Mouse (Mus musculus) T-helper 17 cell (primary cell): ENCODE measurements around the gene Gm20388.

Source experiments
- in situ Hi-C, 2 experiments: fragments of 300-600 bp; cut with MboI, MseI; formaldehyde crosslinking; loops; 1 replicate in 1 of 2; 2 replicates in 1 of 2; pipeline ENCODE4 v1.15.1; 2025; ENCODE audit warnings: high pct_unique_total_duplicates in 2 of 2

Gene Gm20388

GRCm38 (mm10) chr8:121852464-121852863, 1941.8 kb downstream of the Gm20388 start:
- in situ Hi-C loops: loop anchor here (5.0 kb wide), 2 partner anchors 45 to 50 kb away; no protein-coding TSS in a partner anchor

DNA sequence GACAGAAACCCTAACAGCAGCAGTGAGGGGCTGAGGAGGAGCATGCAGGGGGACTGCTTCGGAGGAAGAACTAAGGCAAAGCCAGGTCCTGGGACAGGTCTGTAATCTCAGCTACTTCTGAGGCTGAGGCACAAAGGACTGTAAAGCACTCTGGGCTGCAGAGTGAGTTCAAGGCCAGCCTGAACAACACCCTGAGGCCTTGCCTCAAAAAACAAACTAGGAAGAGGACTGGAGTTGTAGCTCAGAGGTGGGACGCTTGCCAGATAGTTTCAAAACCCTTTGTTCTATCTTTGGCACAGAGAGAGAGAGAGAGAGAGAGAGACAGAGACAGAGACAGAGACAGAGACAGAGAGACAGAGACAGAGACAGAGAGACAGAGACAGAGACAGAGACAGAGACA, 1942.9 kb downstream of the Gm20388 start:
- in situ Hi-C loops: loop anchor here (5.0 kb wide), 2 partner anchors 44 to 49 kb away; no protein-coding TSS in a partner anchor

DNA sequence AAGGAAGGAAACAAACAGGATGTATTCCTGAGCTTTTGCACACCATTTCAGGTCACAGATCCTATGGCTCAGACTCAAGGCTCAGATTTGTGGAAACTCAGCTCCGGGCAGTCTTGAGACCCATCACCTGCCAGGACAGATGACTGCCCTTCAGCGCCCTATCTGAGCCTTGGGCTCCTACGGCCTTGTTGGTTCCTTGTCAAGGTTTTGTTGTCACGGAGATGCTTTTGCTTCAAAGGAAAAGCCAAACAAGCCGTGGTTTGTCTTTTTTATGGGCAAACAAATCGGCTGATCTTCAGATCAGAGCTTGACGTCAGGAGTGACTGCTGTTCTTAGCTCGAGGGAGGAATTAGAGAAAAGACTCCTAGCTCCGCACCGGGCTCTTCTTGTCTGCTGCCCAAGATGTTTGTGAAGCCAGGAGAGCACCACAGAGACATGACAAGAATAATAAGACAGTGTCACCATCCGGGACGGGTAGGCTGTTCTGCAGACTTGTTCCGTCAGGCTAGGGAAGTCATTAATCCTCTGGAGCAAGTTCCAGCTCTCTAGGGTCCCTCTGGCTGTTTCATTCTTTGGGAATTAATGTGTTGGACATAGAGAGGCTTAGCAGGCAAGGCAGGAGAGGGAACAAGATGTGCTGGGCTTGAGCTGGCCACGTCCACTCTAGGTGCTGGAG, 1945.6 kb downstream of the Gm20388 start:
- in situ Hi-C loops: no loop called here

DNA sequence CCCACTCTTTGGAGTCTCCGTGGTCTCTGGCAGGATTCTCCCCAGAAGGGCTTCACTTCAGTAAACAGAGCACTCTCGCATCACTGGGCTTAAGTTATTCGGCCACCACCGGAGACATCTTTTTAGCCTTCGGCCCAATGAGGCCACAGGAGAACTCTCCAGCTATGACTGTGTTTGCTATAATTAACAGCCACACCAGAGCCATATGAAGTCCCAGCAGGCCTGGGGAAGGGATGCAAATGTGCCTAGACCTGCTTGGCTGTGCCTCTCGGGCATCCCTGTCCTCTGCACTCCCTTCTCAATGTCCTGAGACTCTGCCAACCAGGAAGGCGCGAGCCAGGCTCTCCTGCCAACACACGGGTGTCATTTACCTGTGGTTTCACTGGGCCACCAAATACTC, 1946.7 kb downstream of the Gm20388 start:
- in situ Hi-C loops: no loop called here

- in situ Hi-C loops: no loop called here
Observed at GRCm38 (mm10) chr8:121857747-121858146, 1947.1 kb downstream of the Gm20388 start.

DNA sequence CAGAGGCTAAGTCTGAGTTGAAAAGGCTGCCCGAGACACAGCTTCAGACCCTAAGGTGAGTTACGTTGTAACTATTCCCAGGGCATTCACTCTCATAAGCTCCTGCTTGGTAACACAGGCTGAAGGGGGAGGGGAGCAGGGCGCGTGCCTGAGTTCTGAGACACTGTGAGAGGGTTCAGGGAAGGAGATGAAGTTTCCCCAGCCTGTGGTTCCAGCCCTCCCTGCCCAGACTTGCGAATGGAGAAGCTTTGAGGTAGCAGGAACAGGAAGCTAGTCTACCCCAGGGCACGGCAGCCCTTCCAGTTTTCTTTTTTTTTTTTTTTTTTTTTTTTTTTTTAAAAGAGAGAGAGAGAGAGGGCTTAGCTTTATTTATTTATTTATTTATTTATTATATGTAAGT, 1950.6 kb downstream of the Gm20388 start:
- in situ Hi-C loops: no loop called here

DNA sequence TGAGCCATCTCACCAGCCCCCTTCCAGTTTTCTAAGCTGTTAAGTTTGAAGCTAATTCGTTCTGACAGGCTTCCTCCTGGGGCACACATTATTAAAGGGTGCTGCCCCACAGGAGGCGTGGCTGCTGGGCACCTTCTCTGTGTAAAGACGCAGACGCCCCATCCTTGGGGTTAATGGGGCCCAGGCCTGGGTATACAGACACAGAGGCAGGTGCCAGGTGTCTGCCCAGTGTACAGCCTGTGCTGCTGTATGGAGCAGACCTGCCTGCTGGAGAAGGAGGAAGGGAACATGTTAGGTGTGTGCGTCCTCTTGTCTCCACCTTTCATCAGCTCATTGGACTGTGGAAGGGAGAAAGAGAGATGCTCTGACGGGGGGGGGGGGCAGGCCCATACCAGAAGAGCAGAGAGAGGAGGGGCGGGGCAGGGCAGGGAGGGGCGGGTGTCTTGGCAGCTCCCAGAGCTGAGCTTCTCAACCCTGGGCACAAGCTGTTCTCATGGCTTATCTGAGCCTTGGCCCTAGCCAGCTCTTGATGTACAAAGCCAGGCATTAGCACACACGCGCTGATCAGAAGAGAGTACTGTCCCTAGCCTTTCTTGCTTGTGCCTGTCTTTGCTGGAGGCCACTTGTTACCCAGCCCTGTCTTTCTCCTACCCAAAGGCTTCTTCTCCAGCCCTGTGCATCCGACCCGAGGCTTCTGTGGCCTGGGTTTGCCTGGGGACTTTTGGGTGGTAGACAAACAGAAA, 1951.3 kb downstream of the Gm20388 start:
- in situ Hi-C loops: no loop called here

DNA sequence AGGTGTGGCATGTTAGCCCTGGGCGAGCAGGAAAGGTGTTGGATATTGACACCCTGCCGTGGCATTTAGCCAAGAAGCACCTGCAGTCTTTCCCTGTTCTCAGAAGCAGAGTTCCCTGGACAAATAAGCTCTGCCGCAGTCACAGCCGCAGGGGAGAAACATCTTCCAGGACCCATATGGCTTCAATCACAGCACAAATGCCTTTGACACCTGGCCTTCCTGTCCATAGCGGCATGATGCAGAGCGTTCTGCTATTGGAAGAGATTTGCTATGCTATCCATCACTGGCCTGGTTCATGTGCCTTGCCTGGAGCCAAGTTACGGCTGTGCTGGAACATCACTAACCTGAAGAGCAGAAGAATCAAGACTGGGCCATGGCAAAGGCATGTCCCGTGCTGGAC, 1954.7 kb downstream of the Gm20388 start:
- in situ Hi-C loops: no loop called here

DNA sequence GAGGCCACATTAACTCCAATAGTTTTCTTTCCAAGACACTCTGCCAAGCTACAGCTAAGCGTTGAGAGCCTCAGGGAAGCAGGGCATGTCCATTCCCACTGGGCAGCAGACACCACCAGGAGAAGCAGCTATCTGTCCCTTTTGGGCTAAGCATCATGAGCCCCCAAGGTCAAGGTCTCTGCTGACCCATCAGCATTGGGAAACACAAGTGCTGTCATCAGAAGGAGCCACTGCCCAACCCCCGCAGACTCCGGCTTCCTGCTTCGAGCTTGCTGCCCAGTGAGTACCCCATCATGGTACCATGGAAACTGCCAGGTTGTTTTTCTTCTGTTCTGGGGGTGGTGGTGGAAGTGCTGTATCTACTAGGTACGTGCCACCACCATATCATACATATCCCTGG, 1957.6 kb downstream of the Gm20388 start:
- in situ Hi-C loops: no loop called here

- in situ Hi-C loops: no loop called here
Observed at GRCm38 (mm10) chr8:121868896-121869295, 1958.3 kb downstream of the Gm20388 start.

DNA sequence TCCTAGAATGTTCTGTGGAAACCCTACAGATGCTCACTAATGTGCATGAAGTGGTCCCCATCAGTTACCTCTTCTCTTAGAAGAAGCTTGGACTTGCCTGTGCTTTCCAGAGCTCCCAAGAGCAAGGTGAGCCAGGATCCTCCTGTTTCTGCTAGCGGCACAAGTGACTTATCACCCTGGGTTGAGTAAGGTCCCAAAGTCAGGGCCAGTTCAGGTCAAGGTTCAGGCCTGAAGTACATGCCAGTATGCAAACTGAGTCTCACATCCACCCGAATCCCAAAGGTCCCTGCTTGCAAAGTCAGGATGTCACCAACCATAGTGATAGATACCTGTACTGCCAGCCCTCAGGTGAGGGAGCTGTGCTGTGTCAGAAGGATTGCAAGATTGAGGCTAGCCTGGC, 1959.5 kb downstream of the Gm20388 start:
- in situ Hi-C loops: no loop called here

- in situ Hi-C loops: no loop called here
Observed at GRCm38 (mm10) chr8:121871833-121872440, 1961.3 kb downstream of the Gm20388 start.

- in situ Hi-C loops: no loop called here
Observed at GRCm38 (mm10) chr8:121874031-121874430, 1963.4 kb downstream of the Gm20388 start.

DNA sequence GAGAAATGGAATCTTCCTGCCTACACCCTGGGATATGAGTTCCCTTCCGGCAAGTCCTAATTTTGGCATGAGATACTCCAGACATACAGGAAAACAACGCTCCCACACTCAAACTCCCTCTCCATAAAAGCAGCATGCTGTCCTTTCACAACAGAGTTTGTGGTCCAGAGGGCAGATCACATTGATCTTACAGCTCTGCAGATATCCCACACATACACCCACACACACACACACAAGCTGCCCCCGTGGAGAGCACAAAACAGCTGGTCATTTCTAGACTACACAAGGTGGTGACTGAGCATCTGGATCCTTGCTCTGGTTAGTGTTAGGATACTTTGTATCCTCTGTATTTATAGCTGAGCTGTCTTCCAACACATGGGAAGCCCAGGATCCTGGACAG, 1964.4 kb downstream of the Gm20388 start:
- in situ Hi-C loops: no loop called here

DNA sequence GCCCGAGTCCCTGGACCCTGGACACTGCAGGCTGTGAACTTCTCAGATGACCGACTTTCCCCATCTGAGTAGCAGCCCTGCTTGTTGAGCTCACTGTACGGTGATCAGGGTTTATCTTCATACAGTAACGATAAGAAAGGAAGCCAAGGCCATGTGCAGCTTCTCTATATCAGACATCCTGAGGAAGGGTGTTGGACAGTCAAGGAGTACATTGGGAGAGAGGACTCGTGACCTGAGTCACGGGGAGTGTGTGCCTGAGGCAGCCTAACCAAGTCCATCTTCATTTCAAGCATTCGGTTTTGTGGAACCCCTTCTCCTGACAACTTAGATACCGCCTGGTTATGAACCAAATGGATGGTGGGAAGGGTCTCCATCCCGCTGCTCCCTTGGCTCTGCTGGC, 1964.9 kb downstream of the Gm20388 start:
- in situ Hi-C loops: no loop called here

DNA sequence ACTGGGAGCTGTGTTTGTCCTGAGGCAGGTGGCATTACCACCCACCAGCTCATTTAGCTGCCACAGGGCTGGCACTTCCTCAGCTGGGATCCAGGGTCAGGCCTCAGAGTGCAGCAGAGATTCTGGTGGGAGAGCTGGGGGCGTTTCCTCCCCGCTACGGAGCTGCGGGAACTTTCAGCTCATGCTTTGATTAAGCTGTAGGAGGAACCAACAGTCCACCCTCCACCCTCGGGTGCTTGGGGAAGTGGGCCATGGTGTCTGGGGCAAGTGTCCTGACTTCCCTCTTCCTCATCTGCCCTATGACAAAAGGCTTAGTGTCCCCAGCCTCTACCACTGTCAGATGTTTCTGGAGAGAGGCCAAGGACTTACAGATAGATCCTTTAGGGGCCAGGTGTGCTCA, 1966.6 kb downstream of the Gm20388 start:
- in situ Hi-C loops: no loop called here

DNA sequence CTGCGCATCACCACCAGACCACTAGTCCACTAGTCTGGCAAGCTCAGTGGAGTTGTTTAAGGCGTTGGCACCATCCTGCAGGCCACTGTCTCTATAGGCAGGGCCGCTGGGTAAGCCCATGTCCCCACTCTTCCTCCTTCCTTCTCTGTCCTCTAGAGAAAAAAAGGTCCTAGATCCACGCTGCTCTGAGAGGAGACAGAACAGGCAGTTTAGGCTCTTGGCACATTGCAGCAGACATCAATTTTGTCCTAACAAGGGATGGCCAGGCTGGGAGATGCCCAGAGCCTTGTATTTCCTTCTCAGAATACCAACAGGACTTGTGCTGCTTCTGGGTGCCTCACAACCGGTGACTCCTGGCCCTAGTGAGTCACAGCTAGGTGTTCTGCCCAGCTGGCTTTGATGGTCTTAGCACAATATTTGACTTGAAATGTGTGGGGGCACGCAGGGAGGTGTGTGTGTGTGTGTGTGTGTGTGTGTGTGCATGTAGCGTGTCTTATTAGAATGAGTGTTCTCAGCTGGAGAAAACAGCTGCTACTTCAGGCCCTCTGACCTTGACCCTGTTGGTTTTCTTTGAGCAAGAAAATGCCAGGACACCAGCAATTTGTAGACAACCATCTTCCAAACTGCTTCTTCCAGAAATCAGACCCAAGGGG, 1967.3 kb downstream of the Gm20388 start:
- in situ Hi-C loops: no loop called here

GRCm38 (mm10) chr8:121879712-121880111, 1969.1 kb downstream of the Gm20388 start:
- in situ Hi-C loops: loop anchor here in 1 of 2 experiments (10.0 kb wide), 1 partner anchor 1995 kb away; no protein-coding TSS in a partner anchor

- in situ Hi-C loops: loop anchor here in 1 of 2 experiments (10.0 kb wide), 1 partner anchor 1994 kb away; no protein-coding TSS in a partner anchor
Observed at GRCm38 (mm10) chr8:121880818-121881217, 1970.2 kb downstream of the Gm20388 start.

DNA sequence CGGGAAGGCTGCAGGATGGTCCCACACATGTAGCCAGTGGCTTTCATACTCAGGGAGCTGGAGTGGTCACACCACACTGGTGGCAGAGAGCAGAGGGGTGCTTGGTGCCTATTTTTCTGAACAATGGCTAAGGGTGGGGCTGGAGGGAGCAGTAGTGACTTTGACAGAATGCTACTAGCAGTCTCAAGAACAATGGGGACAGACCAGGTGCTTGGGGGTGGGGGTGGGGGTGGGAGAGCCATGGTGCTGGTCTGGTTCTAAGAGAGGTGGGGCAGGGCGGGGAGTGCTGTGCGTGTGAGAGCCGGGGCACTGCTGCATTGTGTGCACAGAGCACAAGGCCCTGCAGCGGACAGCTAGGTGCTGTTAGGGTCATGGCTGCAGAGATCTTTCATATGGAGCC, 1971.3 kb downstream of the Gm20388 start:
- in situ Hi-C loops: loop anchor here in 1 of 2 experiments (10.0 kb wide), 1 partner anchor 1993 kb away; no protein-coding TSS in a partner anchor

DNA sequence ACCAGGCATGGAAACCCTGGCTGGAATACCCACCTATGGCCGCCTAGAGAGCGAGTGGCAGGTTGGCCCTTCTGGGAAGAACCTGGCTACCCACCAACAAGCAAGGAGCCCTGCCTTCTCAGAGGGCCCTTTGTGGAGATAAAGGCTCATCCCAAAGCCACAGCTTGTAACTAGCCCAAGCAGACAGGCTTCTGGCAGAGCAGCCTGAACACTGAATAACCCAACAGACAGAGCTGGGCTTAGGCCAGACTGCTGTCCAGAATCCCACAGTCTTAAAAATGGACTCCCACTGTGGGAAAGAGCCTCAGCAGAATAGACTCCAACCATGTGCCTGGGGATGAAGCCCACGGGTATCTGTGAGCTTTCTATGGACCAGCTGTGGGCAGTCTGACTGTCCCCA, 1973.5 kb downstream of the Gm20388 start:
- in situ Hi-C loops: loop anchor here in 1 of 2 experiments (10.0 kb wide), 1 partner anchor 1991 kb away; no protein-coding TSS in a partner anchor

DNA sequence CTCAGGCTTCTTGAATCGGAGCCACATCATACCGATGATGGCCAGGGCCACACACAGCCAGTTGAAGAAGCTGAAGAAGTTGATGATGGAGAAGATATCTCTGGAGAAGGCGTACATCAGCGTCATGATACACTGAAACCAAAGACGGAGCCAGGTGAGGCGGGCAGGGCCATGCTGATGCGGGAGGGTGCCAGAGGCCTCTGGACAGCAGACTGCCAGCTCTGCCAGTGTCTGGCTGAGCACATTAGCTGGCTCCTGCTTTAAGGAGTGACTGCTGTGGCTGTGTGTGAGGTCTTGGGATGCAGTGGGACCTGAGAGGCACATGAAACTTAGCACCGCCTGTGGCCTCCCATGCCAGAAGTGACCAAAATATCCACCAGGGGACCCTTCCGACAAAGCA, 1974.4 kb downstream of the Gm20388 start:
- in situ Hi-C loops: loop anchor here in 1 of 2 experiments (10.0 kb wide), 1 partner anchor 1990 kb away; no protein-coding TSS in a partner anchor
